Comparison of ENCODE assay signal across 13 mouse cellular contexts in genomic region chr15:97466110-97466509, GRCm38 (mm10).
DNase-seq lines count a peak whose midpoint lies in the region; ATAC-seq and TF ChIP-seq lines count a peak whose summit lies in the region.
"Had no signal": no experiment of that assay in that cellular context is flagged by ENCODE, and none has a peak within 500 bp of the region (broad histone marks: within the 10 kb centered on the region; RNA-seq: fewer than 3 reads in every experiment).

No protein-coding gene starts in this region.

- H3K4me2 ChIP-seq in forebrain, postnatal 0 days (ENCODE audit: low read depth) = no peak overlapping the region
- no peak overlapping the region for H3K4me2 ChIP-seq in forebrain, embryonic 12.5 days
- H3K4me2 ChIP-seq in lung, embryonic 14.5 days = no peak overlapping the region
- H3K4me2 ChIP-seq: heart, embryonic 15.5 days; kidney, embryonic 15.5 days had no signal

- no peaks in the 10 kb centered on the region for H3K4me1 ChIP-seq in forebrain, postnatal 0 days (ENCODE audit: insufficient read depth)
- no peaks in the 10 kb centered on the region for H3K4me1 ChIP-seq in forebrain, embryonic 12.5 days
- 0 out of 2 replicates have a peak, but pooled peaks cover 2% of the 10 kb centered on the region for H3K4me1 ChIP-seq in lung, embryonic 14.5 days (ENCODE audit: insufficient read depth)
- H3K4me1 ChIP-seq in MEL (ENCODE audit: control insufficient read depth in 1 of 2, insufficient read depth in 2 of 2, low read length in 2 of 2) = peaks cover 0 to 5% of the 10 kb centered on the region in 2 experiments; a peak in 1 of 4 replicates
- H3K4me1 ChIP-seq: midbrain, embryonic 10.5 days had no signal

- no peaks in the 10 kb centered on the region for H3K9me3 ChIP-seq in forebrain, postnatal 0 days (ENCODE audit: low read length)
- no peaks in the 10 kb centered on the region for H3K9me3 ChIP-seq in forebrain, embryonic 12.5 days
- H3K9me3 ChIP-seq in lung, embryonic 14.5 days (ENCODE audit: low read depth, low read length) = no peaks in the 10 kb centered on the region
- H3K9me3 ChIP-seq in MEL (replicated peaks; ENCODE audit: insufficient read depth, low read length) = no peaks in the 10 kb centered on the region
- H3K9me3 ChIP-seq: heart, embryonic 15.5 days; kidney, embryonic 15.5 days; limb, embryonic 10.5 days; midbrain, embryonic 10.5 days had no signal

- H3K4me3 ChIP-seq in forebrain, postnatal 0 days (ENCODE audit: low read depth, low read length) = no peak overlapping the region
- H3K4me3 ChIP-seq in forebrain, embryonic 12.5 days (replicated peaks) = no peak overlapping the region
- H3K4me3 ChIP-seq in lung, embryonic 14.5 days (ENCODE audit: low read depth, low read length) = no peak overlapping the region
- H3K4me3 ChIP-seq in MEL (ENCODE audit: control insufficient read depth in 1 of 2, insufficient read depth in 1 of 2, low read depth in 2 of 2, low read length in 2 of 2) = no peak overlapping the region
- H3K4me3 ChIP-seq: heart, embryonic 15.5 days; kidney, embryonic 15.5 days; limb, embryonic 10.5 days; midbrain, embryonic 10.5 days had no signal

- H3K27me3 ChIP-seq in forebrain, postnatal 0 days (ENCODE audit: insufficient read depth, low read length) = no peaks in the 10 kb centered on the region
- no peaks in the 10 kb centered on the region for H3K27me3 ChIP-seq in forebrain, embryonic 12.5 days
- no peaks in the 10 kb centered on the region for H3K27me3 ChIP-seq in lung, embryonic 14.5 days (ENCODE audit: insufficient read depth, low read length)
- H3K27me3 ChIP-seq in MEL (ENCODE audit: control insufficient read depth in 1 of 2, insufficient read depth in 2 of 2, low read length in 2 of 2) = no peaks in the 10 kb centered on the region
- H3K27me3 ChIP-seq: heart, embryonic 15.5 days; kidney, embryonic 15.5 days had no signal

- H3K9ac ChIP-seq in forebrain, postnatal 0 days = no peak overlapping the region
- H3K9ac ChIP-seq in forebrain, embryonic 12.5 days = no peak overlapping the region
- no peak overlapping the region for H3K9ac ChIP-seq in lung, embryonic 14.5 days
- H3K9ac ChIP-seq in MEL (ENCODE audit: control insufficient read depth, low read depth, low read length, poor library complexity, severe bottlenecking) = no peak overlapping the region
- H3K9ac ChIP-seq: heart, embryonic 15.5 days; kidney, embryonic 15.5 days had no signal

- H3K27ac ChIP-seq in forebrain, postnatal 0 days (ENCODE audit: low read depth, low read length) = no peak overlapping the region
- H3K27ac ChIP-seq in forebrain, embryonic 12.5 days = no peak overlapping the region
- H3K27ac ChIP-seq in lung, embryonic 14.5 days (ENCODE audit: low read depth) = no peak overlapping the region
- H3K27ac ChIP-seq in MEL (ENCODE audit: control insufficient read depth, low read depth, low read length) = no peak overlapping the region
- H3K27ac ChIP-seq: heart, embryonic 15.5 days; kidney, embryonic 15.5 days; limb, embryonic 10.5 days; midbrain, embryonic 10.5 days had no signal

- peak; percentile 60 for TF ChIP-seq RAD21 in MEL (IDR thresholded peaks at IDR 0.05; ENCODE audit: low read depth, low read length)

- TF ChIP-seq CTCF in forebrain, postnatal 0 days (IDR thresholded peaks at IDR 0.05; ENCODE audit: low read depth) = peak; percentile 31; the same call in 1 of the 2 replicates
- peak; percentile 42; the same call in 1 of the 2 replicates for TF ChIP-seq CTCF in lung, embryonic 14.5 days (IDR thresholded peaks at IDR 0.05; ENCODE audit: low read depth)
- peak; percentile 61 to 72 (median 71) for TF ChIP-seq CTCF in MEL (IDR thresholded peaks at IDR 0.05 in 2 of 3, conservative IDR thresholded peaks at IDR 0.05 in 1 of 3; ENCODE audit: control insufficient read depth in 1 of 3, insufficient read depth in 1 of 3, low read depth in 2 of 3, low read length in 3 of 3, poor library complexity in 1 of 3, severe bottlenecking in 1 of 3)

- no peak for DNase-seq in forebrain, postnatal 0 days
- no peak for DNase-seq in lung, embryonic 14.5 days
- no peak for DNase-seq in lung, postnatal 10 days
- peak; percentile 42 for DNase-seq in MEL (ENCODE audit: low read depth, low spot score)
- DNase-seq in naive thymus-derived CD4-positive, alpha-beta T cell, adult 2 months (ENCODE audit: low read depth) = peak; percentile 72
- DNase-seq in urinary bladder, postnatal 36 days (ENCODE audit: low spot score in 2 of 2) = no peak
- DNase-seq in cerebellum, adult 9-11 months = no peak

- ATAC-seq in forebrain, postnatal 0 days = no peak
- ATAC-seq in forebrain, embryonic 12.5 days (ENCODE audit: low FRiP score) = no peak
- no peak for ATAC-seq in lung, embryonic 14.5 days (ENCODE audit: insufficient read depth)

- 78% methylated on average over 3 of the region's 3 CpGs for WGBS in forebrain, postnatal 0 days
- 72% methylated on average over 3 of the region's 3 CpGs for WGBS in forebrain, embryonic 12.5 days
- 62% methylated on average over 3 of the region's 3 CpGs for WGBS in lung, embryonic 14.5 days

- TF ChIP-seq EP300 in MEL (IDR thresholded peaks at IDR 0.05; ENCODE audit: low read depth in 1 of 2, low read length in 2 of 2) = no peak

- no peak for TF ChIP-seq POLR2A in MEL (IDR thresholded peaks at IDR 0.05; ENCODE audit: control insufficient read depth in 1 of 2, insufficient read depth in 1 of 2, low read depth in 1 of 2, low read length in 2 of 2, poor library complexity in 1 of 2)

- no peaks in the 10 kb centered on the region for H3K79me2 ChIP-seq in MEL (ENCODE audit: control insufficient read depth, insufficient read depth, low read length, poor library complexity)

- no peaks in the 10 kb centered on the region for H3K36me3 ChIP-seq in forebrain, postnatal 0 days (ENCODE audit: insufficient read depth)
- no peaks in the 10 kb centered on the region for H3K36me3 ChIP-seq in forebrain, embryonic 12.5 days (replicated peaks)
- no peaks in the 10 kb centered on the region for H3K36me3 ChIP-seq in lung, embryonic 14.5 days (ENCODE audit: insufficient read depth)
- H3K36me3 ChIP-seq in MEL (ENCODE audit: control insufficient read depth in 1 of 2, insufficient read depth in 2 of 2, low read length in 2 of 2) = no peaks in the 10 kb centered on the region
- H3K36me3 ChIP-seq: G1E; heart, embryonic 15.5 days; kidney, embryonic 15.5 days; limb, embryonic 10.5 days; midbrain, embryonic 10.5 days had no signal

TF ChIP-seq in MEL, 35 proteins besides CTCF, POLR2A, EP300 and RAD21:
- TF ChIP-seq CHD2 (IDR thresholded peaks at IDR 0.05; ENCODE audit: low read length) (no peak), ETS1 (IDR thresholded peaks at IDR 0.05; ENCODE audit: low read depth, low read length) (no peak), MYB (IDR thresholded peaks at IDR 0.05; ENCODE audit: low read depth, low read length) (no peak), MYC (IDR thresholded peaks at IDR 0.05; ENCODE audit: low read depth, low read length) (no peak), BHLHE40 (IDR thresholded peaks at IDR 0.05; ENCODE audit: borderline replicate concordance, low read depth, low read length) (no peak), JUND (IDR thresholded peaks at IDR 0.05; ENCODE audit: low read depth, low read length) (no peak), USF1 (IDR thresholded peaks at IDR 0.05; ENCODE audit: low read depth, low read length) (no peak), ZC3H11A (IDR thresholded peaks at IDR 0.05; ENCODE audit: low read depth, low read length) (peak; percentile 65), NRF1 (IDR thresholded peaks at IDR 0.05; ENCODE audit: insufficient read depth, low read depth, low read length, poor library complexity, severe bottlenecking) (no peak), SMC3 (IDR thresholded peaks at IDR 0.05; ENCODE audit: low read depth, low read length) (peak; percentile 79), ZNF384 (IDR thresholded peaks at IDR 0.05; ENCODE audit: low read depth, low read length) (no peak), GATA1 (IDR thresholded peaks at IDR 0.05; ENCODE audit: low read depth, low read length) (no peak), ZMIZ1 (IDR thresholded peaks at IDR 0.05; ENCODE audit: low read depth, low read length) (no peak), POLR2AphosphoS5 (IDR thresholded peaks at IDR 0.05; ENCODE audit: borderline replicate concordance, low read depth, low read length) (no peak), ZKSCAN1 (IDR thresholded peaks at IDR 0.05; ENCODE audit: low read depth, low read length) (no peak)

Comparison
In these comparisons a context has a peak if more than half of its experiments do, and no peak if none do; other contexts are left out.
1. DNase-seq: peak in MEL (single experiment) and naive thymus-derived CD4-positive, alpha-beta T cell, adult 2 months (single experiment); none in forebrain, postnatal 0 days (single experiment), lung, embryonic 14.5 days (single experiment), lung, postnatal 10 days (single experiment), urinary bladder, postnatal 36 days (0 of 2) and cerebellum, adult 9-11 months (single experiment).
2. Peak in every context shown above with its lines, with median percentiles within 50 percentile points of each other: CTCF ChIP-seq.